Mouse (Mus musculus) right cerebral cortex, adult 18-20 months (tissue): ENCODE measurements at regions not wholly inside any gene's neighbourhood (a gene's known extent, or its start where the extent isn't known, plus 50 kb on each side); places are given as distances from the start of the nearest gene placed in this dataset.

Source experiments
- DNase-seq: peaks from one replicate; pipeline ENCODE4 v3.0.0; 2022; ENCODE audit warnings: mixed read lengths

- no peak for DNase-seq
Measured at GRCm38 (mm10) chr9:67699846-67700579, 59.2 kb upstream of the C2cd4b start.

- no peak for DNase-seq
Measured at GRCm38 (mm10) chr9:67708246-67708960, 50.8 kb upstream of the C2cd4b start.
